Mouse (Mus musculus) adrenal gland, postnatal 25 days (tissue): Measurements from ENCODE around the gene Cog2. TPM values are rescaled to one million over a fixed set of nuclear protein-coding genes. Genes with fewer than 3 reads are reported as not detected.

Source experiments
- DNase-seq: peaks from one replicate; pipeline ENCODE4 v3.0.0; 2021; ENCODE audit warnings: mixed read lengths
- total RNA-seq: library from RNA; stranded (reverse); gene quantifications from 2 replicates; pipeline ENCODE4 v1.2.3, GENCODE M21; 2021

The Cog2 gene
- total RNA-seq, 1 experiment from 2014 or later: 50.2 TPM

GRCm38 (mm10) chr8:124516525-124516924 lies 4.0 kb upstream of the Cog2 start:
- no peak for DNase-seq

- DNase-seq: no peak
These were observed 3.4 kb upstream of the Cog2 start for GRCm38 (mm10) chr8:124517142-124517541.

GRCm38 (mm10) chr8:124521946-124522345 lies 1.4 kb downstream of the Cog2 start:
- DNase-seq: no peak

DNA sequence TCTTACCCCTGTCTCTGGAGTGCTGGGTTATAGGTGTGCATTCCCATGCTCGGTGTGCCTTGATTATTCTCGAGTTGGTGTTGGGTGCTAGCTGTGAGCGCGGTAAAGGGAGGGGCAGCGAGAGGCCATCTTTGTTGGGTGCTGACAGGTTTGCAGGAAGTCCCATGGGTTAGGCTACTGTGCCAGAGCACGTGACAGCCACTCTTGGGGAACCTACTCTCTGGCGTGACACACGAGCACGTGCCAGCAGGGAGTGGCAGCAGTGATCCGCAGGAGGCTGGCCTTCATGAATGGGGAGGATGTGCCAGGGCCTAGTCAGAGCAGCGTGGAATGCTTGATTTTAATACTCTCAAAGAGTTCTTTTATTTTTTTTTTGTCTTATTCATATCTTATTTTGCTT lies 5.7 kb downstream of the Cog2 start:
- no peak for DNase-seq

DNA sequence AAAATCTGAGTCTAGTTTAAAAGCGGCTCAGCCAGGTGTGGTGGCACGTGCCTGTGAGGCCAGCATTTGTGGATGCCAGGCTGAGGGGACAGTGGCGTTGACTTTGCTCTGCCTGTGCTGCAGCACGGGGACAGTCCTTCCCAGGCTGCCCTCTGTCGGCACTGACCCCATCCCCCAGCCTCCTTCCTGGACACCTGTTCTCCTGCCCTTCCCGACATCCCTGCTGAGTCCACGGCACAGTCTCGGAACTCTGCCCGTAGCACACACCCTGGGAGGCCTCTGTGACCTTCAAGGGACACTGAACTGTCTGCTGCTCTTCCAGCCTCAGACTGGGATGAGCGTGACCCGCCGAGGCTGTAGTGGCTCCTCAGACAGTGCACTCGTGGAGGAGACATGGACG lies 9.5 kb downstream of the Cog2 start:
- no peak for DNase-seq

GRCm38 (mm10) chr8:124530556-124530955 lies 10.0 kb downstream of the Cog2 start:
- DNase-seq: no peak

DNA sequence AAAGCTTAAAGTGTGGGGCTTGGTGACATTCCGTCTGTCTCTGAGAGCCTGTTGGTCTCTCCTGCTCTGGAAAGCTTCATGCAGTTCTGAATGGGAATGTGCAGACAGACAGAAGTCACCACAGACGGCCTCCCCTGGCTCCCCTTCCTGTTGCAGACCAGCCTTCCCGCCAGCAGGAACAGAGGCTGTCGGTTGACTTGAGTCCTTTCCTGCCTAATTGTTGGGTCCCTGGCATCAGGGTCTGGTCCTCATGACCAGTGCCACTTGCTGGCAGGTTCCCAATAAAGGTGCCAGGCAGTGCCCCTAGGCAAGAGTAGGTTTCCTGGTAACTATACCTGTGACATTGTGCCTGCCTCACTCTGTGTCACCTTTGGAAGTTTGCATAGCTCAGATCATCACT lies 10.4 kb downstream of the Cog2 start:
- no peak for DNase-seq

- no peak for DNase-seq
These were observed 12.1 kb downstream of the Cog2 start for GRCm38 (mm10) chr8:124532626-124533025.

- no peak for DNase-seq
These were observed 14.9 kb downstream of the Cog2 start for GRCm38 (mm10) chr8:124535451-124535850.

DNA sequence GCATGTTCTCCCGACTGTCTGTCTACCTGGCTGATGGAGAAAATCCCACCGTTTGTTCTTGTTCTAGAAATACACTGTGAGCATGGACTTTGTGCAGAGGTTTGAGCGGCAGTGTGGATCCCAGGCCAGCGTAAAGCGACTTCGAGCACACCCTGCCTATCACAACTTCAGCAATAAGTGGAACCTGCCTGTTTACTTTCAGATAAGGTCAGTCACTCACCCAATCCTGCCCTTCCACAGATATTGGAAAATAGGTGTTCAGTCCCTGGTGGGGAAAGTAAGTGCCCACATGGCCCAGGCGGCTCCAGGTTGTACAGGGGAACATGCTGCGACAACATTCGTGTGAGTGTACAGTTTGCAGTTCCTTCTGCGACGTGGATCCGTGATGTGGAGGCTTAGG lies 20.3 kb downstream of the Cog2 start:
- no peak for DNase-seq

DNA sequence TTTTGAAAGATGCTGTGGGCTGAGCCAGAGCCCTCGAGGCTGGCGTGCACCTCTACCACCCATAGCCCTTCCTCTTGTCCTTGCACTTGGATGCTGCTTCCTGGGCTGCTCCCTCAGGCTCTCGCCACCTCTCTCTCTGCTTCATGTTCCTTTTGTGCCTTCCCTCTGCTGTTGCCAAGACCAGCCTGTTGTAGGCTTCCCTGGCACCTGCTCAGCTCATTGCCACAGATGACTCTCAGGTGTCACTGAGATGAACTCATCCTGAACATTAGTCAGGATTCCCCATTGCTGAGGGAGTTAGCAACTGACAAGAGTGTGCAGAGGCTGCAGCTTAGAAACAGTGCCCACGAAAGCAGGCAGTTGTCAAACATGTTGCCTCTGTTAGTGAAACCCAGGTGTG lies 21.4 kb downstream of the Cog2 start:
- DNase-seq: no peak

GRCm38 (mm10) chr8:124543272-124543671 lies 22.7 kb downstream of the Cog2 start:
- no peak for DNase-seq

- no peak for DNase-seq
These were observed 25.8 kb downstream of the Cog2 start for GRCm38 (mm10) chr8:124546371-124546770.

DNA sequence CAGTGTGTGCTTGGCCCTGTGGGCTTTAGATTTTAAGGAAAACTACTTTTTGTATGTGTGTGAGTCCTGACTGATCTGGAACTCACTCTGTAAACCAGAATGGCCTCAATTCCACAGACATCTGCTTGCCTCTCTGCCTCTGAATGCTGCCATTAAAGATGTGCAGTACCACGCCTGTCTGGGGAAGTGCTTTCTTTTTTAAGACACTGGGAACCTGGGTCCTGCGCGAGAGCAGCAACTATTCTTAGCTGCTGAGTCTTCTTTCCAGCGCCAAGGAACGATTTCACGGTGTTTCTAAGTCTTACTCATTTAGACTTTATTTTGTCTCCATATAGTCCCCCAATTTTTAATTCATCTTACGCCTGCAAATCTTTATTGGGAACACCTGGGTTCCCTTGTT lies 26.2 kb downstream of the Cog2 start:
- DNase-seq: no peak

DNA sequence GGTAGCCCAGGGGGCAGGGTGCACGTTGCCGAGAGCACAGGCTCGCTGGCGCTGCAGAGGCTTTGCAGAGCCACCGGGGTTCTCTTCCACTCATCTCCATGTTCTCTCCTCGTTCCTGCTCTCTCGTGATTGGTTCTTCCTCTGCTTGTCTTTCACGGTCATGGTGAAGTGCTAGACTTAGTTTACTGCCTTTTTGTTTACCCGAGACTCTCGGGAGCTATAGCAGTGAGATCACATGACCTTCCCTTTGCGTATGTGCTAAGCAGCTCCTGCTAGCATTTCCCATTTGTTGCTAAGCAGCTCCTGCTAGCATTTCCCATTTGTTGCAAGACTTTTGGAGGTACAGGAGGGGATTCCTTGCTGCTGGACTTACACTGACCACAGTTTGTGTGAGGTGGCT lies 26.7 kb downstream of the Cog2 start:
- DNase-seq: no peak

DNA sequence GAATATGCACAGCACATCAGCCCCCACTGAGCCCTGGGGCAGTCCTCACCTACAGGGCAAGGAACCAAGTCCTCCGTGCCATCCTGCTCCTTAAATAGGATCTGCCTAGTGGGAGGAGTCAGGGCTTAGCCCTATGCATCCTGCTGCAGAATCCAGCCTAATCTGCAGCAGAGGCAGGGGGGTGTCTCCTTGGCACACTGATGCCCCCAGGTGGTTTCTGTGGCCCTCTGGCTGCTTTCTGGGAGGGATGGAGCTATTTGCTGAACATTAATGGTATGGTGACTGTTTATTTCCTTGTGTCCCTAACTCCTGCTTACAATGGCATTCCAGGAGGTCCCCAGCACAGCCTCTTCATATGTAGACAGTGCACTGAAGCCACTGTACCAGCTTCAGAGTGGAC lies 27.6 kb downstream of the Cog2 start:
- DNase-seq: no peak

GRCm38 (mm10) chr8:124551011-124551661 lies 30.6 kb downstream of the Cog2 start:
- DNase-seq: no peak

DNA sequence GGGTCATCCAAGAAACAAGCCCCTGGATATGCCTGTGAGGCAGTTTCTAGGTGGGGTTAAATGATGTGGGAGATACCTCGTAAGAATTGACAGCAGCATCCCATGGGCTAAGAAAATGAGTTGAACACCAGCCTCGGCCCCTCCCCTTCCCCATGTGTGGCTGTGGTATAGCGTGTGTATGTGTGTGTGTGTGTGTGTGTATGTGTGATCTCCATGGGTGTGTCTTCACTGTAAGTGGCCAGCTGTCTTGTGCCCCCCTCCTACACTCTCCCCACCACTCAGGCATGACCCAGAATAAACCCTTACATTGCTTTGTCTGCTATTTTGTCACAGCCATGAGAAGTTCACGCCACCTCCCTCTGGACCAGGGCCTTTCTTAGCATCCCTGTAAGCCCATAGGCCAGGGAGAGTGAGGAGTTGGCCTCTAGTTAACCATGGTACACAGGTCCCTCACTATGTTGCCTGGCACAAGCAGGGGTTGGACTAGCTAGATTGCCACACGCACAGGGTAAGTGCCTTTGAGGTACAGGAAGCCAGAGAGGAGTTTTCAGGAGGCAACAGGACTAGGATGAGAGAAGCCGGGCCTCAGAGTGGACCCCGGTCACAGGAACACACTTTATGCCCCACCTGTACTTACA lies 34.7 kb downstream of the Cog2 start:
- DNase-seq: no peak

- no peak for DNase-seq
These were observed 35.6 kb downstream of the Cog2 start for GRCm38 (mm10) chr8:124556164-124556563.

DNA sequence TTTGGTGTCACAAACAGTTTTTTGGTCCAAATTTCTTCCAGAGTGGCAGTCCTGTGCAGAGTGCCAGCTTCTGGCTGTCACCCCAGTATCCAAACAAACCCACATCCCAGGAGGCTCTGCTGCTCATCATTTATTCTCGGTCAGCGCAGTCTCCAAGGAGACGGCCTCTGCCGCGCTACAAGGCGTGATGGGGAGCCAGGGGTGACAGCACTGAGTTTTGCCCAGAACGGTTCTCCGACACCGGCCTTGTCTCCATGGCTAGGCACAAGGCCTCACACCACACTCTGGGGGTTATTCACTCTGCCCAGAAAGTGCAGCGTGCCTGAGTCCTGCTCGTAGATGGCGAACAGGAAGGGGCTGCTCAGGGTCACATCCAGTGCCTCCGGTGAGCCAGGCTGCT lies 36.1 kb downstream of the Cog2 start:
- DNase-seq: no peak

DNA sequence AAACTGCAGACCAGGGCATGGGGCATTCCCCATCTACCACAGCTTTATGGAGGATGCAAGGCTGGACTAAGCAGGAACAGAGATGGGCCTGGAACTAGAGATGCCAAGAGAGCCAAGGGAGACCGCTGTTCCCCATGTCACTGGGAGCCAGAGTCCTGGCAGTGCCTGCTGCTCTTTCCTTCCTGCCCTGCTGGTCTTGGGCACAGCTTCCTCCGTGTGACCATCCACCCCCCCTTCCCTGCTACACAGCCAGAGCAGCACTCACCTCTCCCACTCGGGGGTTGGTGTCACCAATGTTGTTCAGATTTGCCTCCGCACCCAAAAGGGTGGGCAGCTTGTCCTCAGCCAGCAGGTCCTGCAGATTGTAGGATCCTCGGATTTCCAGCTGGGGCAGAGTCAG lies 36.9 kb downstream of the Cog2 start:
- no peak for DNase-seq

GRCm38 (mm10) chr8:124567126-124567525 lies 46.6 kb downstream of the Cog2 start:
- DNase-seq: no peak

- DNase-seq: no peak
These were observed 47.0 kb downstream of the Cog2 start for GRCm38 (mm10) chr8:124567584-124567983.

DNA sequence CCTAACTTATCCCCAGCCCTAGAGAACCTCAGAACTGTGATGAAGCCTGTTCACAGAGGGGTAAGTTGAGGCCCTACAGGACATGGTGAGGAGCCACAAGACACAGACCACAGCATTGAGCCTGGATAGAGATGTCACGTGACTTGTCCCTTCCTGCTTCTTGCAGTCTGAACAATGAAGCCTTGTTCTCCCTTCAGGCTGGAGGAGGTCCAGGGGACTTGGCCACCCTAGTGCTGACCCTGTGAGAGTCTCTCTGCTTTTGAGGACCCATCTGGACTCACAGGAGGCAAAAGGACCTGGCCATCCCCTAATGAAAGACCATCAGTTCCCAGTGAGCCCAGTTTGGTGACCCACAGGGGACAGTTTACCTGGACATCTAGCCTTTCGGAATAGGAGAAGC lies 48.5 kb downstream of the Cog2 start:
- DNase-seq: no peak

- peak; percentile 51 for DNase-seq
These were observed 49.0 kb downstream of the Cog2 start, which contains the start of gene Agt for GRCm38 (mm10) chr8:124569593-124569992. Gene Agt (minus strand): TSS chr8:124569706.
